Mouse (Mus musculus): ENCODE measurements around the gene Il6. TPM values are rescaled to one million over a fixed set of nuclear protein-coding genes. Genes with fewer than 3 reads are reported as not detected.
"Not testable (repeated sequence)": the region's sequence is repeated elsewhere in the genome, so short reads cannot be mapped to it uniquely, and the experiment has no call there.

The Il6 gene
- polyA plus RNA-seq (2015; fragmentation: Nextera tagmentation; extraction: Ambion mirVana), result 0.28 and 0.32 TPM in 2 replicates

DNA sequence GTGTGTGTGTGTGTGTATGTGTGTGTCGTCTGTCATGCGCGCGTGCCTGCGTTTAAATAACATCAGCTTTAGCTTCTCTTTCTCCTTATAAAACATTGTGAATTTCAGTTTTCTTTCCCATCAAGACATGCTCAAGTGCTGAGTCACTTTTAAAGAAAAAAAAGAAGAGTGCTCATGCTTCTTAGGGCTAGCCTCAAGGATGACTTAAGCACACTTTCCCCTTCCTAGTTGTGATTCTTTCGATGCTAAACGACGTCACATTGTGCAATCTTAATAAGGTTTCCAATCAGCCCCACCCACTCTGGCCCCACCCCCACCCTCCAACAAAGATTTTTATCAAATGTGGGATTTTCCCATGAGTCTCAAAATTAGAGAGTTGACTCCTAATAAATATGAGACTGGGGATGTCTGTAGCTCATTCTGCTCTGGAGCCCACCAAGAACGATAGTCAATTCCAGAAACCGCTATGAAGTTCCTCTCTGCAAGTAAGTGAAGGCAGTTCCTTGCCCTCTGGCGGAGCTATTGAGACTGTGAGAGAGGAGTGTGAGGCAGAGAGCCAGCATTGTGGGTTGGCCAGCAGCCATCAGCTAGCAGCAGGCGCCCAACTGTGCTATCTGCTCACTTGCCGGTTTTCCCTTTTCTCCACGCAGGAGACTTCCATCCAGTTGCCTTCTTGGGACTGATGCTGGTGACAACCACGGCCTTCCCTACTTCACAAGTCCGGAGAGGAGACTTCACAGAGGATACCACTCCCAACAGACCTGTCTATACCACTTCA, at the start of gene Il6:
Il6 (plus strand) TSS at position 389 of the 778 bp plus-strand sequence.
- Histone ChIP-seq H3K27ac (no peak within 1 kb of the TSS), H3K4me2 (no peak within 1 kb of the TSS), H3K4me1 (replicated peaks) (peaks cover 6% of the 10 kb centered on the region), H3K27me3 (no peaks in the 10 kb centered on the region), H3K4me3 (replicated peaks) (no peak within 1 kb of the TSS), H3K9me3 (replicated peaks) (no peaks in the 10 kb centered on the region), H3K9ac (no peak within 1 kb of the TSS), H3K36me3 (no peaks in the 10 kb centered on the region)
- DNase-seq, result no peak
- no peak for ATAC-seq (ENCODE audit: low read depth)
- WGBS (ENCODE audit: insufficient replicate concordance), result 51% methylated on average over 16 of the region's 16 CpGs

DNA sequence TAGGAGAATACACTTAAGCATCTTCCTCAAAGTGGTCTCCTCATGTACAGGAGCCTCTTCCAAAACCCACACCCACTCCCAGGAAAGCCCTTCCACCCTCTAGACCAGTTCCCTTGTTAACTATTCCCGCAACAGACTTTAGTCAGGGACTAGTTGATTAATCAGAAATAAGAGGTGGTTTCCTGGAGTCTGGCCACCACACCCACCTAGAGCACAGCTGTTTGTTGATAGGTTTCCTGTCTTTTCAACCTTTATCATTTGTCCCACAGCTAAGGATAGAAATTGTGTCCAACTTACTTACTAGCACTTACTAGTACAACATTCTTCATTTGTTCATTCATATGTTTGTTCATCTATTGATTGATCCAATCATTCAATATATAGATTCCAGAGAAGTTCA, 49.4 kb upstream of the Il6 start:
- 6% methylated on average over 1 of the region's 1 CpGs for WGBS (ENCODE audit: insufficient replicate concordance)
- DNase-seq (peak; percentile 74), ATAC-seq (ENCODE audit: low read depth) (peak; percentile 95)
- no peaks in the 10 kb centered on the region for H3K9me3 ChIP-seq (replicated peaks)
- H3K27me3 ChIP-seq, result no peaks in the 10 kb centered on the region
- peak overlapping the region; percentile 8 for H3K9ac ChIP-seq
- H3K27ac ChIP-seq, result peak overlapping the region; percentile 81
- H3K4me1 ChIP-seq (replicated peaks), result peaks cover 64% of the 10 kb centered on the region
- 0 out of 2 replicates have a peak overlapping the region, but pooled peaks have one; percentile 13 for H3K4me3 ChIP-seq (replicated peaks)
- no peaks in the 10 kb centered on the region for H3K36me3 ChIP-seq
- peak overlapping the region; percentile 38 for H3K4me2 ChIP-seq

DNA sequence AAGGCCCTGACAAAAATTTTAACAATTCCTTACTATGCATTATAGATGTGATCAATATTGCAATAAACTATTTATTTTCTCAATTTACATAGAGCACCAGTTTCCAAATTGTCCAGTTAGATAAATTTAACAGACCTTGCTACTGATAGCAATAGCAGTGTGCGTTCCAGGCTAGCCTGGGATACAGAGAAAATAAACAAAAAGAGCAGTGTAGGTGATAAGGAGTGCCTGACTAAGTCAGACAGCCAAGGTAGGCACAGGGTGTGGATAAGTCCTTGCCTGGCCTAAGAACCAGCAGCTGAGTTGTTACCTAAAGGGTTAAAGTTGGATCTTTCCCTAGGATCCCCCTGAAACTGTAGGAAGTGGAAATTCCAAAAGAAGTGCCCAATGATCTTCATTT, 42.7 kb upstream of the Il6 start:
- ATAC-seq (ENCODE audit: low read depth) (peak; percentile 72; the same call in 1 of the 2 replicates), DNase-seq (no peak)
- Histone ChIP-seq H3K27ac (no peak overlapping the region), H3K9me3 (replicated peaks) (no peaks in the 10 kb centered on the region), H3K27me3 (no peaks in the 10 kb centered on the region), H3K9ac (no peak overlapping the region), H3K4me3 (replicated peaks) (no peak overlapping the region), H3K4me1 (replicated peaks) (peaks cover 42% of the 10 kb centered on the region), H3K36me3 (no peaks in the 10 kb centered on the region), H3K4me2 (no peak overlapping the region)
- WGBS (ENCODE audit: insufficient replicate concordance), result 23% methylated on average over 1 of the region's 1 CpGs

DNA sequence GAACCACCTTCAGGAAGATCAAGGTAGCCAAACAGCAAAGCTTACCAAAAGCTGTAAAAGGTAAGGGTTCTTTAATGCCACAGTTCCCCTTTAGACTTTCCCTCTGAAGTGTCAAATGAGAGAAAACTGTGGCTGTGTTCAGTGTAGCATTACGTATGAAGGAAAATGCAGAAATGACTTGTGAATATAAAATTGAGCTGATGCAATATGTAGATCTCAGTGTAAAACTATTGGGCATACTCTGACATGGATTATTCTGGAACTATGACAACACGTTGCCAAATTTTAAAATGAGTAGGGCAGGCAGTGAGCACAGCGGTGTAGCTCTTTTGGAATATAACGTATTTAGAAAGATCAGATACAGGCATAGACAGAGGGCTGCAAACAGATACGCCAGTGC, 40.1 kb upstream of the Il6 start:
- no peak for ATAC-seq (ENCODE audit: low read depth)
- Histone ChIP-seq H3K4me2 (no peak overlapping the region), H3K4me1 (replicated peaks) (peaks cover 26% of the 10 kb centered on the region), H3K27me3 (no peaks in the 10 kb centered on the region), H3K36me3 (no peaks in the 10 kb centered on the region), H3K27ac (no peak overlapping the region), H3K9me3 (replicated peaks) (no peaks in the 10 kb centered on the region), H3K4me3 (replicated peaks) (no peak overlapping the region), H3K9ac (no peak overlapping the region)
- WGBS (ENCODE audit: insufficient replicate concordance), result 65% methylated on average over 5 of the region's 5 CpGs
- DNase-seq, result no peak

DNA sequence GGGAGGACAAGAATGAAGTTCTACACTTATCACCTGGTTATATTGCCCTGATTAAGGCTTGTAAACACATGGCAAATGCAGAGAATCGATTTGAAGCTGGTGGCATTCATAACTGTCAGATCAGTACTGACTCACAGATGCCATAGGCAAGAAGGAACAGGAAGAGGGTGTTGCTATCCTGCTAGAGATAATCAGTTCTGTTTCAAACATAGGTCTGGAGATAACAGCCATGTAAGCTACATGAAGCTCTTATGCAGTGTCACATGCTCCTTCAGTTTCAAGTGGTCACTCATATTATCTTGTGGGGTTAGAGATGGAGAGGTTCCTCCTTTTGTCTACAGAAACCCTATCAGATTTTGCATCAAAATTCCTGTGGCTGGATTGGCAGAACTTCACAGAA, 39.4 kb upstream of the Il6 start:
- Histone ChIP-seq H3K9me3 (replicated peaks) (no peaks in the 10 kb centered on the region), H3K27ac (no peak overlapping the region), H3K4me2 (no peak overlapping the region), H3K27me3 (no peaks in the 10 kb centered on the region), H3K4me3 (replicated peaks) (no peak overlapping the region), H3K9ac (no peak overlapping the region), H3K36me3 (no peaks in the 10 kb centered on the region), H3K4me1 (replicated peaks) (peaks cover 26% of the 10 kb centered on the region)
- DNase-seq, result no peak
- WGBS (ENCODE audit: insufficient replicate concordance), result 9% methylated on average over 1 of the region's 1 CpGs
- 0 out of 2 replicates have a peak, but pooled peaks have one; percentile 54 for ATAC-seq (ENCODE audit: low read depth)

DNA sequence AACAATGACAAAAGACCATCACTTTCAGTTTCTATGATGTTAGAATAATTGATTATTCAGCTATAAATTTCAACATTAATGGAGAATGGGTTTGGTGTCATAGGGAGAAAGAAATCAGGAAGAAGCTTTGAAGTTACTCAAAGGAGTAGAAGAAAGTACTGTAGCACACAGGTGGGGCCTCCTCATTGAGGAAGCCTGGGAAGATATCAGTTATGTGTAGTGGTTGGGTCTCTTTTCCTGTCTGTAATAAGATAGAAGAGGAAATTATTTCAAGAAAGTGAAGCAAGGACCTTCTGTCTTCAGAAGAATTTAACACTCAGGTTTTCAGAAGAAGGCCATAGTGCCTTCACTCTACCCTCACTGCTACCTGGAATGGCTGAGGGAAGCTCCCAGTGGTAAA, 38.8 kb upstream of the Il6 start:
- no peaks in the 10 kb centered on the region for H3K27me3 ChIP-seq
- H3K4me2 ChIP-seq, result no peak overlapping the region
- H3K27ac ChIP-seq, result no peak overlapping the region
- no peak overlapping the region for H3K4me3 ChIP-seq (replicated peaks)
- peaks cover 25% of the 10 kb centered on the region for H3K4me1 ChIP-seq (replicated peaks)
- ATAC-seq (ENCODE audit: low read depth), result no peak
- no peaks in the 10 kb centered on the region for H3K9me3 ChIP-seq (replicated peaks)
- H3K36me3 ChIP-seq, result no peaks in the 10 kb centered on the region
- no peak overlapping the region for H3K9ac ChIP-seq
- no peak for DNase-seq

DNA sequence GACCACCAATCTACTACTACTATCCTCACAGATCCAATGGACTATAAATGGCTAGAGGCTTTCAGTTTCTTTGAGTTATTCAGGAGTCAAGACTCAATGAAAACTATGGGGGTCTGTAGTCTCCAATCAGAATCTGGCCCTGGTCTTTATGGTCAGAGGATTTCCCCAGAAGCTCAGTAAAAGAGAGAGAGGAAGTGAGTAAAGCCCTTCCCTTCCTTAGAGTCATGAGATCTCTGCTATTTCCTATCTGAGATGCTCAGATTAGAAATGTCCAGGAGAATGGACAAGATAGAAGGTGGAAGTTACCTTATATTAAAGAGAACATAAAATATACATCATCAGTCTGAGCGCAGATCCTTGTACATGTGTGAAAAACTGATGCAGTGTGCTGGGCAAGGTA, 19.3 kb upstream of the Il6 start:
- H3K9ac ChIP-seq, result no peak overlapping the region
- no peak overlapping the region for H3K27ac ChIP-seq
- no peaks in the 10 kb centered on the region for H3K27me3 ChIP-seq
- 79% methylated on average over 1 of the region's 1 CpGs for WGBS (ENCODE audit: insufficient replicate concordance)
- no peak overlapping the region for H3K4me2 ChIP-seq
- ATAC-seq (ENCODE audit: low read depth), result no peak
- H3K4me1 ChIP-seq (replicated peaks), result no peaks in the 10 kb centered on the region
- no peaks in the 10 kb centered on the region for H3K36me3 ChIP-seq
- no peaks in the 10 kb centered on the region for H3K9me3 ChIP-seq (replicated peaks)
- no peak for DNase-seq
- H3K4me3 ChIP-seq (replicated peaks), result no peak overlapping the region

DNA sequence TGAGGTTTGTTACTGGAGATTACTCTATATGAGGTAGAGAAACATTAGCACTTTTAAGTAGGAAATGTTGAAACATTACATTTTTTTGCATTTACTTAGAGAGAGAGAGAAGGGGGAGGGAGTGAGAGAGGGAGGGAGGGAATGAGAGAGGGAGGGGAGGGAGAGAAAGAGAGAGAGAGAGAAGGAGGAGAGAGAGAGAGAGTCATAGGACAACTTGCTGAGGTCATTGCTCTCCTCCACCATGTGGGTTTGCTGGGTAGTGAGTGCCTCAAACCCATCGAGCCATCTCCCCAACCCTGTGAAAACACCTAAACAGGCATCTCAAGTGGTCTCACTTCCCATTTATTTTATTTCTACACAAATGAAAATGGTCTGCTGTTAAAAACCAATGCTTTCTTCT, 18.6 kb upstream of the Il6 start:
- Histone ChIP-seq H3K4me3 (replicated peaks) (no peak overlapping the region), H3K36me3 (no peaks in the 10 kb centered on the region), H3K4me1 (replicated peaks) (no peaks in the 10 kb centered on the region), H3K9ac (no peak overlapping the region), H3K4me2 (no peak overlapping the region), H3K27ac (no peak overlapping the region), H3K27me3 (no peaks in the 10 kb centered on the region), H3K9me3 (replicated peaks) (no peaks in the 10 kb centered on the region)
- no peak for ATAC-seq (ENCODE audit: low read depth)
- 48% methylated on average over 1 of the region's 1 CpGs for WGBS (ENCODE audit: insufficient replicate concordance)
- no peak for DNase-seq

DNA sequence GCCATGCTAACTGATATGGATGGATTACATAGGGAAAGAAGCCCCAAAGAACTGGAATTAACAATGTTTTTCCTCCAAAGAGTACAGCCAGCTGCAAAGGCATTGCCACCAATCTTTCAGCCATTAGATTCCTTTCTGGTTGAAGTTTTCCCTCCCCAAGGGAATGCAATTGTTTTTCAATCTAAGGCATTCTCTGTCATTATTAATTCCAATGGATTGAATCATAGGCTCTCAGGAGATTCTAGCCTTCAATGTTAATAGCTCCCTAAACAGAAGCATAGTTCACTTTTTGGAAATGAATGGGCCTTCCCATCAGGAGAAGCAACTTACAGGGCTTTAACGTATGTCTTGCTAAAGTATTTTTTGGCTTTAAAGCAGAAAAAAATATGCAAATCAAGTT, 15.6 kb upstream of the Il6 start:
- no peak for ATAC-seq (ENCODE audit: low read depth)
- no peak overlapping the region for H3K4me2 ChIP-seq
- no peak overlapping the region for H3K9ac ChIP-seq
- H3K27me3 ChIP-seq, result no peaks in the 10 kb centered on the region
- H3K4me1 ChIP-seq (replicated peaks), result no peaks in the 10 kb centered on the region
- no peak overlapping the region for H3K27ac ChIP-seq
- DNase-seq, result no peak
- 72% methylated on average over 1 of the region's 1 CpGs for WGBS (ENCODE audit: insufficient replicate concordance)
- no peak overlapping the region for H3K4me3 ChIP-seq (replicated peaks)
- H3K36me3 ChIP-seq, result no peaks in the 10 kb centered on the region
- H3K9me3 ChIP-seq (replicated peaks), result no peaks in the 10 kb centered on the region

DNA sequence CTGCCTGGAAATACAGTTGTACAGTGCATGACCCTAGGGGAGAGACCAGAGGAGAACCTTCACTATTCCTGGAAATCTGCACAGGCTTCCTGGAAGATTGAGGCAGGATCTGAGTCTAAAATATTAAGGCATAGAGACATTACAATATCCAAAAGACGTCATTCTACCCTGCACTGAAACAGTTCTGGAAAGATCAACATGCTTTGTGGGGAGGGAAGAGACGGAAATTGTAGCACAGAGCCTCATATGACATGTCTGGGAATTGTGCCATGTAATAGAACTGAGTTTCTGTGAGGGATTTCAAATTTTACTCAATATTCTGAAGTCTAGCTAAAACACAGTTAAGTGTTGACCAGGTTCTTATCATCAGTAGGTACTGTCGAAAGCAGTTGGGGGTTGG, 12.0 kb upstream of the Il6 start:
- no peak for DNase-seq
- Histone ChIP-seq H3K9me3 (replicated peaks) (no peaks in the 10 kb centered on the region), H3K9ac (no peak overlapping the region), H3K4me3 (replicated peaks) (no peak overlapping the region), H3K27ac (no peak overlapping the region), H3K4me1 (replicated peaks) (no peaks in the 10 kb centered on the region), H3K36me3 (no peaks in the 10 kb centered on the region), H3K4me2 (no peak overlapping the region), H3K27me3 (no peaks in the 10 kb centered on the region)
- 54% methylated on average over 3 of the region's 3 CpGs for WGBS (ENCODE audit: insufficient replicate concordance)
- no peak for ATAC-seq (ENCODE audit: low read depth)

DNA sequence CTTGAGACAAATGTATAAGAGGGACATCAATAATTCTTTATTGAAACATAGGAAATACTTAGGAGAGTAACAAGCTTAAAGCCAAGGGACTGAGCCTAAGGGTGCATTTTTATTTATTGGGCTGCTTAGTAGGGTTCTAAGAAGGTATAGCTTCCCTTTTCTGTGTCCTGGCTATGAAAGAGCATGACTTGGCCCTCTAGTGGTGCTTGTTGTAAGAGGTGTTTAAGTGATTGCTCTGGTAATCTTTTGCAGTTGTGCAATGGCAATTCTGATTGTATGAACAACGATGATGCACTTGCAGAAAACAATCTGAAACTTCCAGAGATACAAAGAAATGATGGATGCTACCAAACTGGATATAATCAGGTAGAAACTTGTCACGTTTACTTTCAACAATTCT, 1.7 kb downstream of the Il6 start:
- Histone ChIP-seq H3K36me3 (no peaks in the 10 kb centered on the region), H3K9ac (no peak overlapping the region), H3K4me2 (no peak overlapping the region), H3K4me3 (replicated peaks) (no peak overlapping the region), H3K4me1 (replicated peaks) (peaks cover 6% of the 10 kb centered on the region), H3K9me3 (replicated peaks) (no peaks in the 10 kb centered on the region), H3K27ac (no peak overlapping the region), H3K27me3 (no peaks in the 10 kb centered on the region)
- 34% methylated on average over 2 of the region's 2 CpGs for WGBS (ENCODE audit: insufficient replicate concordance)
- ATAC-seq (ENCODE audit: low read depth), result no peak
- DNase-seq, result no peak

DNA sequence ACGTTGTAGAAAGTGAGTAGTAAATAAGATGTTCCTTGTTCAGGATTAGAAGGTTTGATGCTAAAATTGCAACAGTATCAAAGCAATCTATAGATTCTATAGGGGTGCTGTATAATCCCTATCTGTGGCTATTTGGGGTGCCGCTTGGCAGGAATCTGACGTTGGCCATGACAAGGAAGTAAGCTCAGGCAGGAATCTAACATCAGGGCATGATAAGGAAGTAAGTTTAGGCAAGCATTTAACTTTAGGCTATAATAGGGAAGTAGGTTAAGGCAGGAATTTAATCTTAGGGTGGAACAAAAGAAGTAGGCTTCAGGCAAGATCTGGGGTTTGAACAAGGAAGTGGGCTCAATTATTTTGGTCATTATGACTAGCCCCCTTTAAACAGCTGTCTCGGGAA, 22.9 kb downstream of the Il6 start:
- H3K9ac ChIP-seq; H3K4me3 ChIP-seq (replicated peaks); H3K27ac ChIP-seq; DNase-seq; ATAC-seq (ENCODE audit: low read depth); H3K36me3 ChIP-seq; H3K4me1 ChIP-seq (replicated peaks); H3K27me3 ChIP-seq; H3K9me3 ChIP-seq (replicated peaks); H3K4me2 ChIP-seq: not testable (repeated sequence)
- 38% methylated on average over 4 of the region's 4 CpGs for WGBS (ENCODE audit: insufficient replicate concordance)

All from liver, embryonic 13.5 days (tissue).